Mouse (Mus musculus) neural tube, embryonic 12.5 days (tissue): ENCODE data around the gene Slc25a39. TPM values are rescaled to one million over a fixed set of nuclear protein-coding genes. Genes with fewer than 3 reads are reported as not detected.
"Not testable (repeated sequence)": the region's sequence is repeated elsewhere in the genome, so short reads cannot be mapped to it uniquely, and the experiment has no call there.

ENCODE experiments used
- ATAC-seq: fragments of 200-750 bp; cut with Nextera tagmentation; 2 replicates; pipeline ENCODE4 v1.8.0; 2017; ENCODE audit warnings: low read depth, mild to moderate bottlenecking, moderate TSS enrichment, moderate library complexity; ENCODE audit not compliant: low FRiP score
- H3K27ac ChIP-seq: fragments of 300-500 bp; sonication (generic); 2 replicates; pipeline ENCODE4 v1.5.1; 2016
- H3K27me3 ChIP-seq: fragments of 300-500 bp; sonication (generic); replicated peaks from 2 replicates; pipeline ENCODE4 v1.6.1; 2016; ENCODE audit warnings: mild to moderate bottlenecking
- H3K36me3 ChIP-seq: fragments of 300-500 bp; sonication (generic); 2 replicates; pipeline ENCODE4 v1.6.1; 2016; ENCODE audit warnings: mild to moderate bottlenecking
- H3K4me1 ChIP-seq: fragments of 300-500 bp; sonication (generic); 2 replicates; pipeline ENCODE4 v1.6.1; 2016
- H3K4me2 ChIP-seq: fragments of 300-500 bp; sonication (generic); replicated peaks from 2 replicates; pipeline ENCODE4 v1.6.1; 2016; ENCODE audit warnings: mild to moderate bottlenecking
- H3K4me3 ChIP-seq: fragments of 300-500 bp; sonication (generic); 2 replicates; pipeline ENCODE4 v1.5.1; 2016
- H3K9ac ChIP-seq: fragments of 300-500 bp; sonication (generic); 2 replicates; pipeline ENCODE4 v1.6.1; 2016; ENCODE audit warnings: mild to moderate bottlenecking
- H3K9me3 ChIP-seq: fragments of 300-500 bp; sonication (generic); 2 replicates; pipeline ENCODE4 v1.6.1; 2016; ENCODE audit warnings: mild to moderate bottlenecking
- WGBS: fragments of 180-500 bp; shearing (Covaris S2); methylation state at CpG from one replicate; pipeline ENCODE4 v1.1.7; 2016; 5-methylcytosine and 5-hydroxymethylcytosine counted together
- polyA plus RNA-seq: library from polyadenylated mRNA; unstranded; fragments of >200 nt; fragmentation: Nextera tagmentation; extraction: Ambion mirVana; gene quantifications from 2 replicates; pipeline ENCODE4 v1.2.1, GENCODE M21; 2016

The Slc25a39 gene
- polyA plus RNA-seq, 1 experiment from 2014 or later: 148 TPM

DNA sequence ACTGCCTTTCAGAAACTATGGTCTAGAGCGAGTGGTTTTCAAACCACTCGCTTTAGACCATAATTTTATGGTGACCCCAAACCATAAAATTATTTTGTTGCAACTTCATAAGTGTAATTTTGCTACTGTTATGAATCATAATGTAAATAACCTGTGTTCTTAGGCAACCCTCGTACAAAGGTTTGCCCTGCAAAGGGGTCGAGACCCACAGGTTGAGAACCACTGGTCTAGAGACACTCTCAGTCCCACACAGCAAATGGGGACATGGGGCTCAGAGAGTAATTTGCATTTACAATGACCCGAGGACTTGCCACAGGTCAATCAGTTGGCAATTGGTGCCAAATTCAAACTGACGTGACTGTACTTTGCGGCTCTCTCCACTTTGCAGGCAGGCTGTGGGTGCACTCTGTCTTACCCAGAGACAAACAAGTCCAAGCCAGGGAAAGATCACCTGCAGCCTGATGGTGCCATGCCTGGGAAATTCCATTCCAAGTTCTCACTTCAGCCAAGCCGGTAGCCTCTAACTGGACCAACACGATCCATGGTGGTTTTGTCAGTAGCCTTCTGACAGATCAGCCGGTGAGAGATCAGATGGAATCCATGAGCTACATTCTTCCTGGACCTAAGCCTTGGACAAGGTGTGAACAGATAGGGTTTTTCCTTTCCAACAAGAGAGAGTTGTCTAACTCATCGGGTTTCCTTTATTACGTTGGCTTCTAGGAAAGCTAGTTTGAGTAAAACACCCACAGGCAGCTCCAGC, 35.6 kb downstream of the Slc25a39 start:
- no peak overlapping the region for H3K4me2 ChIP-seq
- no peak overlapping the region for H3K4me3 ChIP-seq
- no peak overlapping the region for H3K27ac ChIP-seq
- H3K36me3 ChIP-seq: no peaks in the 10 kb centered on the region
- ATAC-seq: no peak
- 83% methylated on average over 12 of the region's 12 CpGs for WGBS
- no peaks in the 10 kb centered on the region for H3K9me3 ChIP-seq
- H3K27me3 ChIP-seq: no peaks in the 10 kb centered on the region; the same call in 1 of the 2 replicates
- H3K9ac ChIP-seq: no peak overlapping the region
- peaks cover 16% of the 10 kb centered on the region for H3K4me1 ChIP-seq

DNA sequence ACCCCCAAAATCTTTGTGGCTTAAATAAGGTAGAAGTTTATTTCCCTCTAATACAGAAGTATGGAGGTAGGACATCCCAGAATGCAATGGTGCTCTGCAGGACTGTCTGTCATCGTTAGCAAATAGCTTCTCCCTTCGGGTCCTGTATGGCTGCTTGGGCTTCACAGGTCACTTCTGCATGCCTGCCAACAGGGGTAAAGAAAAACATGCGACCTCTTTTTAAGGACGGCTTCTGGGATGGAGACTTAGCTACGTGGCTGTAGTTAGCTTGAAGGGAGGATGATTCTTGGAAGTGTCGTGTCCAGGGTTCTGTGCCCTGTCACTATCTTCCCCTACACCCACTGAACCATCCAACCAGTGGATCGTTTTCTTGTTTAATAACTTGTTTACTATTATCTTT, 37.5 kb downstream of the Slc25a39 start:
- Histone ChIP-seq H3K9me3 (no peaks in the 10 kb centered on the region), H3K4me3 (no peak overlapping the region), H3K36me3 (no peaks in the 10 kb centered on the region), H3K4me1 (peaks cover 3% of the 10 kb centered on the region), H3K27ac (no peak overlapping the region), H3K4me2 (no peak overlapping the region), H3K27me3 (no peaks in the 10 kb centered on the region; the same call in 1 of the 2 replicates), H3K9ac (no peak overlapping the region)
- WGBS: 64% methylated on average over 7 of the region's 7 CpGs
- ATAC-seq: no peak

DNA sequence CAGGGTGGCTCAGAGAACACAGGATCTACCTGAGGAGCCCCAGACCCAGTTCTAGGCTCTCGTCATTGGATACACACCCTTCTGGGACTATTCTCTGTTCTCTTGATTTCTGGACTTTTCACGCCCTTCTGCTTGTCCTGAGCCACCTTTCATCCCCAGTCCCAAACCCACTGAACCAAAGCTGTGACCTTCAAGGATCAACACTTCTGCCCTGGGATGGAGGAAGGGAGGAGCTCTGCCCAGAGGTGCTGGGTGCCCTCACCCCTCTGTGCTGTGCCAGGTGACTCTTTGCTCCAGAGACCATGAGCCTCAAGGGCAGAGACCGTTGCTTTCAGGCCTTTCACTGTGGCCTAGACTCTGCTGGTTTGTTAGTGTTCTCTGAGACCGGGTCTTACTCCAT, 38.5 kb downstream of the Slc25a39 start:
- ATAC-seq: no peak
- Histone ChIP-seq H3K36me3 (no peaks in the 10 kb centered on the region), H3K4me3 (no peak overlapping the region), H3K4me2 (no peak overlapping the region), H3K27ac (no peak overlapping the region), H3K9me3 (no peaks in the 10 kb centered on the region), H3K9ac (no peak overlapping the region), H3K4me1 (no peaks in the 10 kb centered on the region), H3K27me3 (no peaks in the 10 kb centered on the region; the same call in 1 of the 2 replicates)
- 75% methylated on average over 4 of the region's 4 CpGs for WGBS

DNA sequence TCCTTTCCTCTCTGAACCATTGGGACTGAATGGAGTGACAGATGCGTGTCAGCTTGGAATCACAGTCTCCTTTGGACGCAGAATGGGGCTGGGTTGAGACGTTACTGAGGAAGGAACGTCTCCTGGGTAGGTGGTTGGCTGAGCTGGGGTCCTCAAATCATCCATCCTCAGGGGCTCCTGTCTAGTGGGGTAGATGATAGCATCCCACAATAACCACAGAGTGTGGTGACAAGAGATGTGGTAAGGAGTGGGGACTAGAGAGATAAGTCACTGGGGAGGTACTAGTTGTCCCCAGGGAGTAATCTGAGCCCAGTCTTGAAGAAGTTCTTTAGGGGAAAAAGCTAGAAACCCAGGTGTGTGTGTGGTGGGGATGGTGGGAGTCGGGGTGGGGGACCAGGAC, 39.4 kb downstream of the Slc25a39 start:
- Histone ChIP-seq H3K4me3 (no peak overlapping the region), H3K27ac (no peak overlapping the region), H3K9me3 (no peaks in the 10 kb centered on the region), H3K36me3 (no peaks in the 10 kb centered on the region), H3K4me1 (0 out of 2 replicates have a peak, but pooled peaks cover 4% of the 10 kb centered on the region), H3K27me3 (no peaks in the 10 kb centered on the region; the same call in 1 of the 2 replicates), H3K4me2 (no peak overlapping the region), H3K9ac (no peak overlapping the region)
- 74% methylated on average over 5 of the region's 5 CpGs for WGBS
- no peak for ATAC-seq

DNA sequence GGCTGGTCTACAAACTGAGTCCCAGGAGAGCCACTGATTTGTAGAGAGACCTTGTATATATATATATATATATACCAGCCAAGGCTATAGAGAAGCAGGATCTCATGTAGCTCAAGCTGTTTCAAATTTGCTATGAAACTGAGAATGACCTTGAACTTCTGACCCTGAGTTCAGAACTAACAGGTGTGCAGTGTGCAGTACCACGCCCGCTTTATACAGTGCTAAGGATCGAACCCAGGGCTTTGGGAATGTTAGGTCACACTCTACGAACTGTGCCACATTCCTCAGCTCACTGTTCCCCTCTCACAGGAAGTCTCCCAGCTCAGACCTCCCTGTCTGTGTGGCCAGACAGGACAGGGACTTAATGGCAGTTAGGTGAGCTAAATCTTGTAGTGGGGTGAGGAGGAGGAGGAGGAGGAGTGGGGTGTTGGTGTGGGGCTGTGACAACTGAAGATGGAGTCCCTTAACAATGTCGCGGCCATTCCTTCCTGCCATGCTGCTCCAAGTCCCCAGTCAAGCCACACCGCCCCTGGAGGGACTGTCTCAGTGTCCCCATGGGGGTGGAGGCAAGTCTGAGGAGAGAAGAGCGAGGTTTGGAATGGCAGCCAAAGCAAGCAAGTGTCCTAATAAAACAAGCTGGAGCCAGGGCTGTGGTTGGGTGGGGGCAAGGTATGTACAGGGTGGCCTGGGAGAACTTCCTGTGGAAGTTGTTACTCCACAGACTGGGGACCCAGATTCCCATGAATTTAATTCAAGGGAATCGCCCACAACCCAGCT, 40.1 kb downstream of the Slc25a39 start:
- Histone ChIP-seq H3K36me3 (no peaks in the 10 kb centered on the region), H3K4me2 (no peak overlapping the region), H3K9me3 (no peaks in the 10 kb centered on the region), H3K4me1 (0 out of 2 replicates have a peak, but pooled peaks cover 4% of the 10 kb centered on the region), H3K27ac (no peak overlapping the region), H3K27me3 (no peaks in the 10 kb centered on the region), H3K9ac (no peak overlapping the region), H3K4me3 (no peak overlapping the region)
- 83% methylated on average over 9 of the region's 9 CpGs for WGBS
- ATAC-seq: no peak

DNA sequence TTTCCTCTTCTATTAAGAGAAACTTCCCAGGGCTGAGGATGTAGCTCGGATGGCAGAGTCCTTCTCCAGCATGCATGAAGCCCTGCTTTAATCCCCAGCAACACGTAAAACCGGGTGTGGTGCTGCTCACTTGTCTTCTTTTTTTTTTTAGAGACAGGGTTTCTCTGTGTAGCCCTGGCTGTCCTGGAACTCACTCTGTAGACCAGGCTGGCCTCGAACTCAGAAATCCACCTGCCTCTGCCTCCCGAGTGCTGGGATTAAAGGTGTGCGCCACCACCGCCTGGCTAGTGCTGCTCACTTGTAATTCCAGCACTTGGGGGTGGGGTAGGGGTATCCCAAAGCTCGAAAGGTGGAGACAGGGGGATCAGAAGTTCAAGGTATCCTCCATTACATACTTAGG, 41.6 kb downstream of the Slc25a39 start, which contains the start of gene Slc4a1:
TSS of gene Slc4a1 (minus strand) at position 101 of the 400 bp plus-strand sequence.
- H3K4me1 ChIP-seq, H3K27me3 ChIP-seq, H3K36me3 ChIP-seq, H3K4me3 ChIP-seq, H3K9me3 ChIP-seq, H3K4me2 ChIP-seq, H3K27ac ChIP-seq, H3K9ac ChIP-seq, ATAC-seq: not testable (repeated sequence)
- 87% methylated on average over 8 of the region's 8 CpGs for WGBS

DNA sequence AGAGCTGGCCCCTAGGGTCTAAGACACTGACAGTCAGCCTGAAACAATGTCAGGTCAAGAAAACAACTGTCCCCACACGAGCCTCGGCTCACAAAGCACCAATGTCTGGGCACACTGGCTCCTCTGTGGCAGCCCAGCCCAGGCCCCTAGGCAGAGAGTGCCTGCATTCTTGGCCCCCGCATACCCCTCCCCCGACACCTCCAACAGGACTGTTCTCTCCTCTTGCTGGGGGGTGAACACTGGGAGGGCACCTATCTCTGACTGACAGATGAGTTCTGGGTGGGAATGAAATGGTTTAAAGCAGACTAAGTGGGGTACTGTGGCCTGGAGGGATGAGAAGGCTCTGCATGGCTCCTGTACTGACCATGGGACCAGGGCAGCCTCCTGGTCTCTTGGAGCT, 42.0 kb downstream of the Slc25a39 start:
- Histone ChIP-seq H3K27ac (no peak overlapping the region), H3K4me2 (no peak overlapping the region), H3K4me3 (no peak overlapping the region), H3K4me1 (0 out of 2 replicates have a peak, but pooled peaks cover 4% of the 10 kb centered on the region), H3K27me3 (no peaks in the 10 kb centered on the region), H3K9ac (no peak overlapping the region), H3K9me3 (no peaks in the 10 kb centered on the region), H3K36me3 (no peaks in the 10 kb centered on the region)
- no peak for ATAC-seq
- 56% methylated on average over 4 of the region's 4 CpGs for WGBS

DNA sequence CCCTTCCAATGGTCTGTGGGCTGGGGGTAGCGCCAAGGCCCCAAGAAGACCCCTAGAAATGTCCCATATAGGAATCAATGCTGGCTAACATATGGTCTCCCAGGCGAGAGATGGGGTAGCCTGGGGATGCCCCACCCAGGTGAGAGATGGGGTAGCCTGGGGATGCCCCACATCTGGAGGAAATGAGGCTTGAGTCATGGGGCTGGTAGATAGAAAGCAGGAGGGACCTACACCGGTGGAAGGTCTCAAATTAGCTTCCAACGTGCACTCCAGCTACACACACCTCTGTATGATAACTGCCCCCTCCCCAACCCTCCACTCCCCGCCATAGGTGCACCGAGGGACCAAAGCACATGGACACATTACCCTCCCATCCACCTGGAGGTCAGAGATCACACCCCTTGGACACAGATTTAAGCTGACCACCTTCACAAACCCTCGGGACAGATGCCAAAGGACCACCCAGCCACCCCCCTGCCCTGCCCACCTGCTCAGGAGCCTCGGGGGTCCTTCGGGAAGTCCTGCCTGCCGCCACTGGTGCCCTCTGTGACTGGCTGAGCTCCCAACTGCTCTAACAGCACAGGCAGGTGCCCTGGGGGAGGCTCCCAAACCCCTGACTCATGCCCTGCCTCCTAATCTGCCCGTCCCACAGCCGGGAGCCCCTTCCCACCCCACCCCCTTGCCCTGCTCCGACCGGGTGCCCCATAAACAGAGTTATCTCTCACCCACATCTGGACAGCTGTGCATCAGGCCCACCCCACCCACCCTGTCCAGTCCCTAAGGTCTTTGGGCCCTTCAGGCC, 43.0 kb downstream of the Slc25a39 start:
- no peaks in the 10 kb centered on the region for H3K36me3 ChIP-seq
- H3K4me1 ChIP-seq: 0 out of 2 replicates have a peak, but pooled peaks cover 4% of the 10 kb centered on the region
- H3K4me3 ChIP-seq: no peak overlapping the region
- WGBS: 77% methylated on average over 14 of the region's 14 CpGs
- ATAC-seq: no peak; the same call in 1 of the 2 replicates
- no peaks in the 10 kb centered on the region for H3K27me3 ChIP-seq
- H3K4me2 ChIP-seq: no peak overlapping the region
- H3K9me3 ChIP-seq: no peaks in the 10 kb centered on the region
- no peak overlapping the region for H3K9ac ChIP-seq
- no peak overlapping the region for H3K27ac ChIP-seq

DNA sequence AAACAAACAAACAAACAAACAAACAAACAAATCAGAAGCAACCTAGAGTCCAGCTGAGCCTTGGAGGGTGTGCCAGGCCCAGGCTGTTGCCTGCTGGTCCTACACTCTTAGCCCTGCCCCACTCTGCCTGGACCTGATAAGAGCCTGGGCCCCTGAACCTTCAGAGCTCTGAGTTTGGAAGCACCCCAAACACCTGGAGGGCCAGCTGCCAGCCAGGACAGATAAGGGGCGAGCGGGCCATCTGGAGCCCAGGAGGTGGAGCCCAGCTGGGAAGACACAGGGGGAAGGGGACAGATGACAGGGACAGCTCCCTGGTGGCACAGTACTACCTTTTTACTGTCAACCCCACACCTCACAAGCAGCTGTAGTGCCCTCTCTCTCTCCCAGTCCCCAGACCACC, 44.1 kb downstream of the Slc25a39 start:
- Histone ChIP-seq H3K36me3 (no peaks in the 10 kb centered on the region), H3K4me1 (0 out of 2 replicates have a peak, but pooled peaks cover 4% of the 10 kb centered on the region), H3K27ac (no peak overlapping the region), H3K9ac (no peak overlapping the region), H3K27me3 (no peaks in the 10 kb centered on the region), H3K4me3 (no peak overlapping the region), H3K4me2 (no peak overlapping the region), H3K9me3 (no peaks in the 10 kb centered on the region)
- ATAC-seq: no peak
- 66% methylated on average over 2 of the region's 2 CpGs for WGBS

DNA sequence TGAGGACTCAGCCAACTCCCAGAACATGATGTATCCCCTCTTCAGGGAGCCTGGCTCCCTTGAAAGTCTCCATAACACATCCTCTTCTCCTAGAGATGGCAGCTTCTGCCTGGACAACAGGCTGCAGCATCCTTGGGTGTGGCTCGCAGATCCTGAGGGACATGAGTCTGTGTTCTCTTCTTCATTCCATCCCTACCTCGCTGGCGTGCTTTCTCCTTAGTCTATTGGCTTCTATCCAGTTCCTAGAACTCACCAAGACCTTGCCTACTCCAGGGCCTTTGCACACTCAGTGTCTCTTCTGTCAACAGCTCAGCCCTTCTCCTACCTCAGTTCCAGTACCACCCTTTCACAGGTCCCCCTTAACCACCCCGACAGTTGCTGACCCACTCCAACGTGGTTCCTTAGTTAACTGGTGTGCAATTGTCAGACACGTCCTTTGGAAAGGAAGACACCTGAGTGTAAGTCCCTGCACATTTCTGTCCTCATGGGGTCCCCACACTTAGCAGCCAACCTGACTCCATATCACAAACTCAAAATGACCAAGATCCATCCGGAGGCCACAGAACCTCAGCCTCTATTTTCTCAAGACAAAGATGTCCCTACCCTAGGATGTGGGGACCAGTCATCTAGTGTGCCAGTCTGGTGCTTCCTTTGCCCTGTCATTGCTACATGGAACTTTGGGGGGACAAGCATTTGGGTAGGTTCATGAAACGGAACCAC, 45.8 kb downstream of the Slc25a39 start:
- no peak overlapping the region for H3K4me3 ChIP-seq
- H3K9ac ChIP-seq: no peak overlapping the region
- H3K27me3 ChIP-seq: no peaks in the 10 kb centered on the region
- no peak for ATAC-seq
- H3K27ac ChIP-seq: no peak overlapping the region
- no peaks in the 10 kb centered on the region for H3K9me3 ChIP-seq
- H3K4me1 ChIP-seq: 0 out of 2 replicates have a peak, but pooled peaks cover 4% of the 10 kb centered on the region
- WGBS: 89% methylated on average over 8 of the region's 8 CpGs
- H3K4me2 ChIP-seq: no peak overlapping the region
- no peaks in the 10 kb centered on the region for H3K36me3 ChIP-seq

DNA sequence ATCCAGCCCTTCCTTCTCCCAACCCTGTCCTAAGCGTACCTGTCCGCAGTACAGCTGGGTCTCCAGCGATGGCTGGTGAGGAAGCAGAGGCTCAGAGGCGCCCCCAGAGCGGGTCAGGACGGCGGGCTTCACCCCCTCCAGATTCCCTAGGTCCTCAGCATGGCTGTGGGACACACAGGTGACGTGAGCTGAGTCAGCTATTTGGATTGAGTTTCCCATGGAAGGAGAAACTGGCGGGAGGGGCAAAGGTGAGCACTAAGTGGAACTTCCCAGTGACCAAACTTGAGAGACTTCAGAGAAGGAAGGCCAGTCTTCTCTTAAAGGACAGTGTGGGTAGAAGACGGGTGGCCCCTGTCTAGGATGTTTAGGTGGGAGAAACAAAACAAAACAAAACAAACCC, 49.4 kb downstream of the Slc25a39 start:
- no peak for ATAC-seq
- no peaks in the 10 kb centered on the region for H3K36me3 ChIP-seq
- WGBS: 67% methylated on average over 10 of the region's 10 CpGs
- H3K27me3 ChIP-seq: no peaks in the 10 kb centered on the region
- no peaks in the 10 kb centered on the region for H3K4me1 ChIP-seq
- no peak overlapping the region for H3K9ac ChIP-seq
- H3K4me3 ChIP-seq: no peak overlapping the region
- H3K27ac ChIP-seq: no peak overlapping the region
- H3K4me2 ChIP-seq: no peak overlapping the region
- H3K9me3 ChIP-seq: no peaks in the 10 kb centered on the region
